8 mouse cellular contexts compared by ENCODE assay signal in genomic region chr9:105395218-105395627, GRCm38 (mm10). TPM values are rescaled to one million over a fixed set of nuclear protein-coding genes. Genes with fewer than 3 reads are reported as not detected.
DNase-seq lines count a peak whose midpoint lies in the region; ATAC-seq and TF ChIP-seq lines count a peak whose summit lies in the region.

Gene Aste1 (plus strand): TSS chr9:105395392.
Gene Nek11 (minus strand): TSS chr9:105395524.

- H3K27me3 ChIP-seq in G1E (ENCODE audit: insufficient read depth, low read length), result no peaks in the 10 kb centered on the region
- 0 out of 2 replicates have a peak, but pooled peaks cover 1% of the 10 kb centered on the region for H3K27me3 ChIP-seq in forebrain, embryonic 16.5 days (replicated peaks; ENCODE audit: control insufficient read depth, insufficient read depth, low read length)
- H3K27me3 ChIP-seq in lung, embryonic 14.5 days (ENCODE audit: insufficient read depth, low read length), result no peaks in the 10 kb centered on the region
- H3K27me3 ChIP-seq in thymus, adult 2 months (ENCODE audit: control insufficient read depth, insufficient read depth, low read length), result no peaks in the 10 kb centered on the region

- TF ChIP-seq POLR2A in olfactory bulb, adult 2 months (IDR thresholded peaks at IDR 0.05; ENCODE audit: insufficient read depth, low read depth, low read length), result 0 out of 2 replicates have a peak, but pooled peaks have one; percentile 27
- TF ChIP-seq POLR2A in thymus, adult 2 months (IDR thresholded peaks at IDR 0.05; ENCODE audit: control insufficient read depth, extremely low read depth, insufficient read depth, low read length, poor library complexity), result peak; percentile 34; the same call in 1 of the 2 replicates

- no peak for TF ChIP-seq CTCF in G1E (IDR thresholded peaks at IDR 0.05; ENCODE audit: low read depth, low read length)
- no peak for TF ChIP-seq CTCF in layer of hippocampus, adult 2 months (conservative IDR thresholded peaks at IDR 0.05)
- TF ChIP-seq CTCF in lung, embryonic 14.5 days (IDR thresholded peaks at IDR 0.05; ENCODE audit: low read depth), result 0 out of 2 replicates have a peak, but pooled peaks have one; percentile 4
- TF ChIP-seq CTCF in olfactory bulb, adult 2 months (IDR thresholded peaks at IDR 0.05; ENCODE audit: insufficient read depth, low read depth, low read length), result no peak
- TF ChIP-seq CTCF in thymus, adult 2 months (IDR thresholded peaks at IDR 0.05; ENCODE audit: borderline replicate concordance, control insufficient read depth, extremely low read depth, insufficient read depth, low read length, poor library complexity), result no peak

- H3K4me3 ChIP-seq in G1E (ENCODE audit: low read depth, low read length), result peak within 1 kb of the TSS; percentile 74
- H3K4me3 ChIP-seq in forebrain, embryonic 16.5 days (replicated peaks; ENCODE audit: low read length), result peak within 1 kb of the TSS; percentile 80
- H3K4me3 ChIP-seq in layer of hippocampus, adult 2 months, result peak within 1 kb of the TSS; percentile 85
- peak within 1 kb of the TSS; percentile 69 for H3K4me3 ChIP-seq in lung, embryonic 14.5 days (ENCODE audit: low read depth, low read length)
- peak within 1 kb of the TSS; percentile 52 for H3K4me3 ChIP-seq in olfactory bulb, adult 2 months (ENCODE audit: insufficient read depth, low read depth, low read length)
- peak within 1 kb of the TSS; percentile 84 for H3K4me3 ChIP-seq in thymus, adult 2 months (ENCODE audit: control insufficient read depth, insufficient read depth, low read length)

- WGBS in forebrain, embryonic 16.5 days, result under 1% methylated on average over 44 of the region's 44 CpGs
- WGBS in lung, embryonic 14.5 days, result under 1% methylated on average over 41 of the region's 44 CpGs
- WGBS in olfactory bulb, adult 2 months, result under 1% methylated on average over 44 of the region's 44 CpGs
- WGBS in thymus, adult 2 months, result 1% methylated on average over 44 of the region's 44 CpGs

- H3K4me2 ChIP-seq in forebrain, embryonic 16.5 days (ENCODE audit: low read length), result peak within 1 kb of the TSS; percentile 93
- H3K4me2 ChIP-seq in lung, embryonic 14.5 days, result peak within 1 kb of the TSS; percentile 74

- peak within 1 kb of the TSS; percentile 85 for H3K27ac ChIP-seq in forebrain, embryonic 16.5 days (ENCODE audit: low read length)
- peak within 1 kb of the TSS; percentile 88 for H3K27ac ChIP-seq in layer of hippocampus, adult 2 months
- peak within 1 kb of the TSS; percentile 94 for H3K27ac ChIP-seq in lung, embryonic 14.5 days (ENCODE audit: low read depth)
- peak within 1 kb of the TSS; percentile 34; the same call in 1 of the 2 replicates for H3K27ac ChIP-seq in olfactory bulb, adult 2 months (ENCODE audit: insufficient read depth, low read depth, low read length)
- peak within 1 kb of the TSS; percentile 81 for H3K27ac ChIP-seq in thymus, adult 2 months (ENCODE audit: control insufficient read depth, insufficient read depth, low read length)

- peaks cover 32% of the 10 kb centered on the region for H3K36me3 ChIP-seq in G1E (replicated peaks)
- 0 out of 2 replicates have a peak, but pooled peaks cover 4% of the 10 kb centered on the region for H3K36me3 ChIP-seq in forebrain, embryonic 16.5 days (ENCODE audit: control insufficient read depth, insufficient read depth)
- H3K36me3 ChIP-seq in lung, embryonic 14.5 days (ENCODE audit: insufficient read depth), result peaks cover 22% of the 10 kb centered on the region
- no peaks in the 10 kb centered on the region for H3K36me3 ChIP-seq in thymus, adult 2 months (ENCODE audit: control insufficient read depth, insufficient read depth, low read length)

- peak within 1 kb of the TSS; percentile 72 for H3K9ac ChIP-seq in forebrain, embryonic 16.5 days (replicated peaks; ENCODE audit: low read depth, low read length)
- H3K9ac ChIP-seq in lung, embryonic 14.5 days, result peak within 1 kb of the TSS; percentile 63

- H3K9me3 ChIP-seq in G1E (replicated peaks), result no peaks in the 10 kb centered on the region
- H3K9me3 ChIP-seq in forebrain, embryonic 16.5 days (ENCODE audit: control insufficient read depth, low read length), result no peaks in the 10 kb centered on the region
- H3K9me3 ChIP-seq in lung, embryonic 14.5 days (ENCODE audit: low read depth, low read length), result no peaks in the 10 kb centered on the region

- H3K4me1 ChIP-seq in G1E (ENCODE audit: insufficient read depth, low read depth, low read length), result peaks cover 40% of the 10 kb centered on the region
- peaks cover 27% of the 10 kb centered on the region for H3K4me1 ChIP-seq in forebrain, embryonic 16.5 days (replicated peaks; ENCODE audit: control insufficient read depth, insufficient read depth, low read length)
- no peaks in the 10 kb centered on the region for H3K4me1 ChIP-seq in lung, embryonic 14.5 days (ENCODE audit: insufficient read depth)
- H3K4me1 ChIP-seq in olfactory bulb, adult 2 months (ENCODE audit: control insufficient read depth, insufficient read depth, low read length), result peaks cover 3% of the 10 kb centered on the region
- H3K4me1 ChIP-seq in thymus, adult 2 months (replicated peaks; ENCODE audit: control insufficient read depth, insufficient read depth, low read length), result no peaks in the 10 kb centered on the region

- ATAC-seq in G1E (ENCODE audit: extremely low read depth, insufficient number of reproducible peaks, low FRiP score, poor library complexity, severe bottlenecking), result peak; percentile 98
- peak; percentile 98 for ATAC-seq in forebrain, embryonic 16.5 days
- peak; percentile 98 for ATAC-seq in lung, embryonic 14.5 days (ENCODE audit: insufficient read depth)

- DNase-seq in G1E (ENCODE audit: low spot score), result peak; percentile 76
- DNase-seq in cerebellum, adult 18-20 months, result peak; percentile 93
- peak; percentile 95 to 96 for DNase-seq in heart, postnatal 36 days
- peak; percentile 91 to 93 for DNase-seq in layer of hippocampus, adult 2 months (ENCODE audit: low spot score in 2 of 2)
- DNase-seq in lung, embryonic 14.5 days, result peak; percentile 98
- DNase-seq in thymus, adult 2 months, result peak; percentile 95

- intact Hi-C loops in heart, postnatal 36 days (cut with DNase I), result loop anchor here (5.0 kb wide), 2 partner anchors 247 to 263 kb away; partner anchors contain the start of genes Nudt16 and Pik3r4

RNA-seq across cellular contexts. Expression of gene Aste1, which starts in this region (rescaled TPM):
- total RNA-seq in G1E (2014; fragmentation: Nextera tagmentation) (27.9 and 40.6 TPM in 2 replicates), G1E (2017) (20.1 and 23.9 TPM in 2 replicates)
- 2.6 and 2.9 TPM in 2 replicates for polyA plus RNA-seq in G1E (2012)
- polyA plus RNA-seq in forebrain, embryonic 16.5 days (2015; fragmentation: Nextera tagmentation; extraction: Ambion mirVana), result 13.9 and 15.0 TPM in 2 replicates
- 1 to 10 TPM; 6.2 to 6.8 TPM for total RNA-seq in heart, postnatal 36 days (2021)
- total RNA-seq in layer of hippocampus, adult 2 months (2021), result 10 to 100 TPM; 11.5 TPM
- polyA plus RNA-seq in lung, embryonic 14.5 days (2014; fragmentation: Nextera tagmentation; extraction: Ambion mirVana), result 10.8 and 16.2 TPM in 2 replicates
- polyA plus RNA-seq in olfactory bulb, adult 2 months (2012; ENCODE audit: insufficient read depth, insufficient read length, low replicate concordance, missing spikeins), result not detected in 2 replicates
- polyA plus RNA-seq in thymus, adult 2 months (2012; rRNA removed), result 11.4 and 12.6 TPM in 2 replicates

RNA-seq across cellular contexts. Expression of gene Nek11, which starts in this region (rescaled TPM):
- not detected in 2 replicates for total RNA-seq in G1E (2014; fragmentation: Nextera tagmentation)
- 0.06 TPM in 1 of 2 replicates, not detected in the other for total RNA-seq in G1E (2017)
- polyA plus RNA-seq in G1E (2012), result 0.02 TPM in 1 of 2 replicates, not detected in the other
- 2.6 and 3.3 TPM in 2 replicates for polyA plus RNA-seq in forebrain, embryonic 16.5 days (2015; fragmentation: Nextera tagmentation; extraction: Ambion mirVana)
- total RNA-seq in heart, postnatal 36 days (2021), result not detected
- 1 to 10 TPM; 1.4 TPM for total RNA-seq in layer of hippocampus, adult 2 months (2021)
- 0.08 and 0.31 TPM in 2 replicates for polyA plus RNA-seq in lung, embryonic 14.5 days (2014; fragmentation: Nextera tagmentation; extraction: Ambion mirVana)
- not detected in 2 replicates for polyA plus RNA-seq in olfactory bulb, adult 2 months (2012; ENCODE audit: insufficient read depth, insufficient read length, low replicate concordance, missing spikeins)
- 0.06 and 0.11 TPM in 2 replicates for polyA plus RNA-seq in thymus, adult 2 months (2012; rRNA removed)

Comparison
In these comparisons a context has a peak if more than half of its experiments do, and no peak if none do; other contexts are left out.
1. Peak in every context shown above with its lines: DNase-seq, ATAC-seq, H3K4me3 ChIP-seq and H3K27ac ChIP-seq.
2. H3K27ac ChIP-seq: peak in every context shown above with its lines; median percentile 94 in lung, embryonic 14.5 days; 88 in layer of hippocampus, adult 2 months; 85 in forebrain, embryonic 16.5 days; 81 in thymus, adult 2 months; 34 in olfactory bulb, adult 2 months.